Mouse (Mus musculus) ES-Bruce4 (cell line): ENCODE measurements around the gene Rbm4b.

Source experiments
- CTCF ChIP-seq: IDR thresholded peaks from one replicate; pipeline ENCODE4 v1.8.1; 2011; ENCODE audit warnings: low read depth, low read length
- EP300 ChIP-seq: IDR thresholded peaks from 2 replicates; pipeline ENCODE4 v1.6.1; 2011; ENCODE audit warnings: low read depth, low read length; ENCODE audit not compliant: insufficient read depth
- POLR2A ChIP-seq: IDR thresholded peaks from one replicate; pipeline ENCODE4 v1.8.1; 2011; ENCODE audit warnings: low read length; ENCODE audit not compliant: insufficient read depth

- no peak for TF ChIP-seq POLR2A
- TF ChIP-seq CTCF, result no peak
- no peak for TF ChIP-seq EP300
These were observed 55.6 kb downstream of the Rbm4b start for GRCm38 (mm10) chr19:4811909-4812242.
